Mouse (Mus musculus) midbrain, embryonic 15.5 days (tissue): Measurements from ENCODE around the gene Lonp2. TPM values are rescaled to one million over a fixed set of nuclear protein-coding genes. Genes with fewer than 3 reads are reported as not detected.

ENCODE experiments used
- ATAC-seq: fragments of 200-750 bp; cut with Nextera tagmentation; replicated peaks from 2 replicates; pipeline ENCODE4 v1.8.0; 2017; ENCODE audit warnings: moderate TSS enrichment
- H3K27ac ChIP-seq: fragments of 300-500 bp; sonication (generic); 2 replicates; pipeline ENCODE4 v1.5.1; 2015; ENCODE audit warnings: mild to moderate bottlenecking, inconsistent platforms
- H3K27me3 ChIP-seq: fragments of 300-500 bp; sonication (generic); replicated peaks from 2 replicates; pipeline ENCODE4 v1.6.1; 2015; ENCODE audit warnings: inconsistent platforms
- H3K36me3 ChIP-seq: fragments of 300-500 bp; sonication (generic); replicated peaks from 2 replicates; pipeline ENCODE4 v1.6.1; 2015; ENCODE audit warnings: inconsistent platforms
- H3K4me1 ChIP-seq: fragments of 300-500 bp; sonication (generic); 2 replicates; pipeline ENCODE4 v1.6.1; 2015; ENCODE audit warnings: inconsistent platforms
- H3K4me2 ChIP-seq: fragments of 300-500 bp; sonication (generic); 2 replicates; pipeline ENCODE4 v1.6.1; 2015; ENCODE audit warnings: inconsistent platforms, mild to moderate bottlenecking, moderate library complexity
- H3K4me3 ChIP-seq: fragments of 300-500 bp; sonication (generic); 2 replicates; pipeline ENCODE4 v1.5.1; 2015; ENCODE audit warnings: mild to moderate bottlenecking, inconsistent platforms
- H3K9ac ChIP-seq: fragments of 300-500 bp; sonication (generic); 2 replicates; pipeline ENCODE4 v1.6.1; 2015; ENCODE audit warnings: mild to moderate bottlenecking, inconsistent platforms
- H3K9me3 ChIP-seq: fragments of 300-500 bp; sonication (generic); 2 replicates; pipeline ENCODE4 v1.6.1; 2016; ENCODE audit warnings: inconsistent platforms
- WGBS: fragments of 180-500 bp; shearing (Covaris S2); methylation state at CpG from one replicate; pipeline ENCODE4 v1.1.7; 2015; ENCODE audit warnings: mixed read lengths; 5-methylcytosine and 5-hydroxymethylcytosine counted together
- polyA plus RNA-seq: library from polyadenylated mRNA; unstranded; fragments of >200 nt; fragmentation: Nextera tagmentation; extraction: Ambion mirVana; gene quantifications from 2 replicates; pipeline ENCODE4 v1.2.1, GENCODE M21; 2015

The Lonp2 gene
- polyA plus RNA-seq, 1 experiment from 2014 or later = 86.6 TPM

GRCm38 (mm10) chr8:86742605-86743345, 118.9 kb downstream of the Lonp2 start:
- Histone ChIP-seq H3K4me3 (no peak overlapping the region), H3K9me3 (no peaks in the 10 kb centered on the region), H3K27ac (no peak overlapping the region)

GRCm38 (mm10) chr8:86744313-86745220, 120.7 kb downstream of the Lonp2 start:
- Histone ChIP-seq H3K27ac (peak overlapping the region; percentile 98), H3K4me3 (peak overlapping the region; percentile 96), H3K4me1 (peaks cover 44% of the 10 kb centered on the region), H3K9ac (peak overlapping the region; percentile 98), H3K9me3 (no peaks in the 10 kb centered on the region), H3K4me2 (peak overlapping the region; percentile 69), H3K27me3 (no peaks in the 10 kb centered on the region), H3K36me3 (no peaks in the 10 kb centered on the region)
- ATAC-seq = 0 out of 2 replicates have a peak, but pooled peaks have one; percentile 3
- WGBS = 4% methylated on average over 18 of the region's 18 CpGs

More at GRCm38 (mm10) chr8:86742605-86743345, 118.9 kb downstream of the Lonp2 start:
- Histone ChIP-seq H3K36me3 (no peaks in the 10 kb centered on the region), H3K4me2 (peak overlapping the region; percentile 1; the same call in 1 of the 2 replicates), H3K27me3 (no peaks in the 10 kb centered on the region), H3K4me1 (peaks cover 44% of the 10 kb centered on the region), H3K9ac (no peak overlapping the region)
- no peak for ATAC-seq
- 72% methylated on average over 7 of the region's 7 CpGs for WGBS

GRCm38 (mm10) chr8:86745221-86745934, 121.5 kb downstream of the Lonp2 start, which contains the start of the genes Gm10638 and Siah1a:
Gene Gm10638 (plus strand): TSS chr8:86745699.
Gene Siah1a (minus strand): TSS chr8:86745934.
- Histone ChIP-seq H3K4me3 (peak within 1 kb of the TSS; percentile 96), H3K9me3 (no peaks in the 10 kb centered on the region), H3K4me1 (peaks cover 43% of the 10 kb centered on the region), H3K36me3 (no peaks in the 10 kb centered on the region), H3K4me2 (peak within 1 kb of the TSS; percentile 69), H3K27me3 (no peaks in the 10 kb centered on the region), H3K9ac (peak within 1 kb of the TSS; percentile 98), H3K27ac (peak within 1 kb of the TSS; percentile 98)
- ATAC-seq = peak; percentile 83
- 1% methylated on average over 69 of the region's 88 CpGs for WGBS

GRCm38 (mm10) chr8:86745935-86746441, 122.1 kb downstream of the Lonp2 start:
- WGBS = under 1% methylated on average over 49 of the region's 70 CpGs
- Histone ChIP-seq H3K4me2 (peak overlapping the region; percentile 69), H3K27ac (peak overlapping the region; percentile 98), H3K9me3 (no peaks in the 10 kb centered on the region), H3K4me3 (peak overlapping the region; percentile 96), H3K27me3 (no peaks in the 10 kb centered on the region), H3K4me1 (peaks cover 41% of the 10 kb centered on the region), H3K36me3 (no peaks in the 10 kb centered on the region), H3K9ac (peak overlapping the region; percentile 98)
- ATAC-seq = peak; percentile 88

GRCm38 (mm10) chr8:86746511-86746910, 122.7 kb downstream of the Lonp2 start:
- Histone ChIP-seq H3K4me2 (peak overlapping the region; percentile 69), H3K9me3 (no peaks in the 10 kb centered on the region), H3K27me3 (no peaks in the 10 kb centered on the region), H3K4me3 (peak overlapping the region; percentile 96), H3K27ac (peak overlapping the region; percentile 98), H3K4me1 (peaks cover 37% of the 10 kb centered on the region), H3K36me3 (no peaks in the 10 kb centered on the region), H3K9ac (peak overlapping the region; percentile 98)
- ATAC-seq = peak; percentile 40
- 0% methylated on average over 11 of the region's 11 CpGs for WGBS

- H3K4me3 ChIP-seq = no peak overlapping the region
- no peak overlapping the region for H3K4me2 ChIP-seq
- no peaks in the 10 kb centered on the region for H3K27me3 ChIP-seq
- H3K9ac ChIP-seq = no peak overlapping the region
- no peak overlapping the region for H3K27ac ChIP-seq
- H3K36me3 ChIP-seq = no peaks in the 10 kb centered on the region
- H3K9me3 ChIP-seq = no peaks in the 10 kb centered on the region
- ATAC-seq = no peak
- peaks cover 8% of the 10 kb centered on the region for H3K4me1 ChIP-seq
- WGBS = 52% methylated on average over 2 of the region's 2 CpGs
Measured at GRCm38 (mm10) chr8:86749842-86750241, 126.0 kb downstream of the Lonp2 start.

GRCm38 (mm10) chr8:86756948-86757733, 133.3 kb downstream of the Lonp2 start:
- H3K36me3 ChIP-seq = no peaks in the 10 kb centered on the region
- no peak for ATAC-seq
- peak overlapping the region; percentile 12; the same call in 1 of the 2 replicates for H3K4me3 ChIP-seq
- H3K9ac ChIP-seq = 0 out of 2 replicates have a peak overlapping the region, but pooled peaks have one; percentile 25
- 17% methylated on average over 23 of the region's 23 CpGs for WGBS
- no peaks in the 10 kb centered on the region for H3K9me3 ChIP-seq
- H3K27ac ChIP-seq = no peak overlapping the region
- no peaks in the 10 kb centered on the region for H3K27me3 ChIP-seq
- peak overlapping the region; percentile 39 for H3K4me2 ChIP-seq
- H3K4me1 ChIP-seq = peaks cover 6% of the 10 kb centered on the region

- 85% methylated on average over 3 of the region's 3 CpGs for WGBS
Measured at GRCm38 (mm10) chr8:86758651-86759050, 134.8 kb downstream of the Lonp2 start.

GRCm38 (mm10) chr8:86759090-86759491, 135.2 kb downstream of the Lonp2 start:
- H3K4me2 ChIP-seq = no peak overlapping the region
- no peak overlapping the region for H3K27ac ChIP-seq
- H3K27me3 ChIP-seq = no peaks in the 10 kb centered on the region
- WGBS = 63% methylated on average over 4 of the region's 4 CpGs
- peaks cover 6% of the 10 kb centered on the region for H3K4me1 ChIP-seq
- no peaks in the 10 kb centered on the region for H3K36me3 ChIP-seq
- H3K4me3 ChIP-seq = no peak overlapping the region
- H3K9ac ChIP-seq = no peak overlapping the region
- H3K9me3 ChIP-seq = no peaks in the 10 kb centered on the region
- no peak for ATAC-seq

More at GRCm38 (mm10) chr8:86758651-86759050, 134.8 kb downstream of the Lonp2 start:
- no peak for ATAC-seq
- Histone ChIP-seq H3K27me3 (no peaks in the 10 kb centered on the region), H3K27ac (no peak overlapping the region), H3K9ac (no peak overlapping the region), H3K9me3 (no peaks in the 10 kb centered on the region), H3K4me3 (no peak overlapping the region), H3K36me3 (no peaks in the 10 kb centered on the region), H3K4me2 (no peak overlapping the region), H3K4me1 (peaks cover 6% of the 10 kb centered on the region)

GRCm38 (mm10) chr8:86760746-86761145, 136.9 kb downstream of the Lonp2 start:
- ATAC-seq = no peak
- Histone ChIP-seq H3K9me3 (no peaks in the 10 kb centered on the region), H3K9ac (no peak overlapping the region), H3K4me1 (peaks cover 6% of the 10 kb centered on the region), H3K4me2 (no peak overlapping the region), H3K27ac (no peak overlapping the region), H3K4me3 (no peak overlapping the region), H3K27me3 (no peaks in the 10 kb centered on the region), H3K36me3 (no peaks in the 10 kb centered on the region)
- 58% methylated on average over 6 of the region's 6 CpGs for WGBS

GRCm38 (mm10) chr8:86762806-86763205, 139.0 kb downstream of the Lonp2 start:
- H3K27ac ChIP-seq = no peak overlapping the region
- no peaks in the 10 kb centered on the region for H3K36me3 ChIP-seq
- no peaks in the 10 kb centered on the region for H3K4me1 ChIP-seq

More at GRCm38 (mm10) chr8:86762806-86763205, 139.0 kb downstream of the Lonp2 start:
- WGBS = 49% methylated on average over 5 of the region's 5 CpGs
- no peak overlapping the region for H3K4me2 ChIP-seq
- H3K27me3 ChIP-seq = no peaks in the 10 kb centered on the region
- H3K9me3 ChIP-seq = no peaks in the 10 kb centered on the region
- H3K4me3 ChIP-seq = no peak overlapping the region
- no peak overlapping the region for H3K9ac ChIP-seq
- no peak for ATAC-seq
